Mouse (Mus musculus): ENCODE data around the gene Phka2.

The Phka2 gene

GRCm38 (mm10) chrX:160502048-160503041, at the start of gene Phka2:
Phka2 (plus strand) TSS chrX:160502166.
- DNase-seq (ENCODE audit: extremely low read depth, low read depth, low spot score) = no peak

GRCm38 (mm10) chrX:160455686-160456085, 46.3 kb upstream of the Phka2 start:
- DNase-seq (ENCODE audit: extremely low read depth, low read depth, low spot score) = no peak

- no peak for DNase-seq (ENCODE audit: extremely low read depth, low read depth, low spot score)
These were observed 30.6 kb upstream of the Phka2 start for GRCm38 (mm10) chrX:160471257-160471786.

- DNase-seq (ENCODE audit: extremely low read depth, low read depth, low spot score) = no peak
These were observed 12.2 kb upstream of the Phka2 start for GRCm38 (mm10) chrX:160489784-160490183.

GRCm38 (mm10) chrX:160494333-160494732, 7.6 kb upstream of the Phka2 start:
- no peak for DNase-seq (ENCODE audit: extremely low read depth, low read depth, low spot score)

- DNase-seq (ENCODE audit: extremely low read depth, low read depth, low spot score) = no peak
These were observed 7.0 kb upstream of the Phka2 start for GRCm38 (mm10) chrX:160494921-160495320.

GRCm38 (mm10) chrX:160496473-160496872, 5.5 kb upstream of the Phka2 start:
- no peak for DNase-seq (ENCODE audit: extremely low read depth, low read depth, low spot score)

GRCm38 (mm10) chrX:160501095-160501494, 871 bp upstream of the Phka2 start:
- DNase-seq (ENCODE audit: extremely low read depth, low read depth, low spot score) = no peak

- DNase-seq (ENCODE audit: extremely low read depth, low read depth, low spot score) = no peak
These were observed 299 bp upstream of the Phka2 start for GRCm38 (mm10) chrX:160501687-160502047.

GRCm38 (mm10) chrX:160509046-160509445, 7.1 kb downstream of the Phka2 start:
- DNase-seq (ENCODE audit: extremely low read depth, low read depth, low spot score) = no peak

GRCm38 (mm10) chrX:160510197-160510596, 8.2 kb downstream of the Phka2 start:
- DNase-seq (ENCODE audit: extremely low read depth, low read depth, low spot score) = no peak

- DNase-seq (ENCODE audit: extremely low read depth, low read depth, low spot score) = no peak
These were observed 14.1 kb downstream of the Phka2 start for GRCm38 (mm10) chrX:160516027-160516426.

GRCm38 (mm10) chrX:160542772-160543171, 40.8 kb downstream of the Phka2 start:
- peak; percentile 63 for DNase-seq (ENCODE audit: extremely low read depth, low read depth, low spot score)

GRCm38 (mm10) chrX:160548875-160549274, 46.9 kb downstream of the Phka2 start:
- DNase-seq (ENCODE audit: extremely low read depth, low read depth, low spot score) = peak; percentile 42

GRCm38 (mm10) chrX:160552066-160552465, 50.1 kb downstream of the Phka2 start:
- DNase-seq (ENCODE audit: extremely low read depth, low read depth, low spot score) = no peak

- DNase-seq (ENCODE audit: extremely low read depth, low read depth, low spot score) = no peak
These were observed 81.6 kb downstream of the Phka2 start for GRCm38 (mm10) chrX:160583589-160583988.

GRCm38 (mm10) chrX:160584148-160584838, 82.3 kb downstream of the Phka2 start:
- DNase-seq (ENCODE audit: extremely low read depth, low read depth, low spot score) = no peak

GRCm38 (mm10) chrX:160585110-160585509, 83.1 kb downstream of the Phka2 start:
- DNase-seq (ENCODE audit: extremely low read depth, low read depth, low spot score) = no peak

GRCm38 (mm10) chrX:160588523-160588922, 86.6 kb downstream of the Phka2 start:
- no peak for DNase-seq (ENCODE audit: extremely low read depth, low read depth, low spot score)

GRCm38 (mm10) chrX:160590147-160590546, 88.2 kb downstream of the Phka2 start:
- no peak for DNase-seq (ENCODE audit: extremely low read depth, low read depth, low spot score)

GRCm38 (mm10) chrX:160592933-160593332, 91.0 kb downstream of the Phka2 start:
- no peak for DNase-seq (ENCODE audit: extremely low read depth, low read depth, low spot score)

GRCm38 (mm10) chrX:160598055-160598454, 96.1 kb downstream of the Phka2 start:
- no peak for DNase-seq (ENCODE audit: extremely low read depth, low read depth, low spot score)
